Mouse (Mus musculus): Measurements from ENCODE around the gene Catsper3. TPM values are rescaled to one million over a fixed set of nuclear protein-coding genes. Genes with fewer than 3 reads are reported as not detected.
A peak's percentile ranks its signal among the peaks of the same experiment; 100 is the strongest.

The Catsper3 gene
- total and polyA plus RNA-seq, 2 experiments from 2014 or later = 0.19 TPM; not detected in 1

- Histone ChIP-seq H3K4me3 (ENCODE audit: low read depth, low read length) (no peak overlapping the region), H3K9ac (no peak overlapping the region), H3K27ac (ENCODE audit: low read depth, low read length) (no peak overlapping the region), H3K4me2 (ENCODE audit: low read depth) (no peak overlapping the region), H3K36me3 (ENCODE audit: insufficient read depth) (no peaks in the 10 kb centered on the region), H3K4me1 (ENCODE audit: insufficient read depth) (no peaks in the 10 kb centered on the region), H3K9me3 (ENCODE audit: low read length) (no peaks in the 10 kb centered on the region), H3K27me3 (ENCODE audit: insufficient read depth, low read length) (no peaks in the 10 kb centered on the region)
- no peak for ATAC-seq
- TF ChIP-seq CTCF (IDR thresholded peaks at IDR 0.05; ENCODE audit: low read depth) = no peak
- 95% methylated on average over 10 of the region's 10 CpGs for WGBS
- DNase-seq = no peak
Observed at GRCm38 (mm10) chr13:55809707-55810106, 25.3 kb downstream of the Catsper3 start.

GRCm38 (mm10) chr13:55810947-55811346 lies 26.6 kb downstream of the Catsper3 start:
- Histone ChIP-seq H3K4me1 (ENCODE audit: insufficient read depth) (no peaks in the 10 kb centered on the region), H3K27me3 (ENCODE audit: insufficient read depth, low read length) (no peaks in the 10 kb centered on the region), H3K4me3 (ENCODE audit: low read depth, low read length) (no peak overlapping the region), H3K9ac (no peak overlapping the region), H3K36me3 (ENCODE audit: insufficient read depth) (no peaks in the 10 kb centered on the region), H3K9me3 (ENCODE audit: low read length) (no peaks in the 10 kb centered on the region), H3K4me2 (ENCODE audit: low read depth) (no peak overlapping the region), H3K27ac (ENCODE audit: low read depth, low read length) (no peak overlapping the region)
- no peak for ATAC-seq
- DNase-seq = peak; percentile 52
- WGBS = 59% methylated on average over 5 of the region's 5 CpGs
- TF ChIP-seq CTCF (IDR thresholded peaks at IDR 0.05; ENCODE audit: low read depth) = no peak

GRCm38 (mm10) chr13:55813490-55814016 lies 29.2 kb downstream of the Catsper3 start:
- Histone ChIP-seq H3K4me3 (ENCODE audit: low read depth, low read length) (no peak overlapping the region), H3K9me3 (ENCODE audit: low read length) (no peaks in the 10 kb centered on the region), H3K36me3 (ENCODE audit: insufficient read depth) (no peaks in the 10 kb centered on the region), H3K27ac (ENCODE audit: low read depth, low read length) (no peak overlapping the region), H3K27me3 (ENCODE audit: insufficient read depth, low read length) (no peaks in the 10 kb centered on the region), H3K9ac (no peak overlapping the region), H3K4me2 (ENCODE audit: low read depth) (no peak overlapping the region), H3K4me1 (ENCODE audit: insufficient read depth) (no peaks in the 10 kb centered on the region)
- ATAC-seq = no peak
- no peak for DNase-seq
- TF ChIP-seq CTCF (IDR thresholded peaks at IDR 0.05; ENCODE audit: low read depth) = no peak
- 52% methylated on average over 5 of the region's 5 CpGs for WGBS

GRCm38 (mm10) chr13:55814834-55815233 lies 30.5 kb downstream of the Catsper3 start:
- H3K4me1 ChIP-seq (ENCODE audit: insufficient read depth) = no peaks in the 10 kb centered on the region
- H3K36me3 ChIP-seq (ENCODE audit: insufficient read depth) = no peaks in the 10 kb centered on the region
- no peak overlapping the region for H3K9ac ChIP-seq
- TF ChIP-seq CTCF (IDR thresholded peaks at IDR 0.05; ENCODE audit: low read depth) = no peak
- no peak for DNase-seq
- no peaks in the 10 kb centered on the region for H3K27me3 ChIP-seq (ENCODE audit: insufficient read depth, low read length)
- H3K4me2 ChIP-seq (ENCODE audit: low read depth) = no peak overlapping the region
- no peak overlapping the region for H3K4me3 ChIP-seq (ENCODE audit: low read depth, low read length)
- H3K27ac ChIP-seq (ENCODE audit: low read depth, low read length) = no peak overlapping the region
- ATAC-seq = no peak
- 86% methylated on average over 6 of the region's 6 CpGs for WGBS
- H3K9me3 ChIP-seq (ENCODE audit: low read length) = no peaks in the 10 kb centered on the region

- Histone ChIP-seq H3K4me1 (ENCODE audit: insufficient read depth) (no peaks in the 10 kb centered on the region), H3K9ac (no peak overlapping the region), H3K27me3 (ENCODE audit: insufficient read depth, low read length) (peaks cover 45% of the 10 kb centered on the region), H3K4me2 (ENCODE audit: low read depth) (no peak overlapping the region), H3K36me3 (ENCODE audit: insufficient read depth) (no peaks in the 10 kb centered on the region), H3K4me3 (ENCODE audit: low read depth, low read length) (no peak overlapping the region), H3K9me3 (ENCODE audit: low read length) (no peaks in the 10 kb centered on the region), H3K27ac (ENCODE audit: low read depth, low read length) (no peak overlapping the region)
- no peak for TF ChIP-seq CTCF (IDR thresholded peaks at IDR 0.05; ENCODE audit: low read depth)
- DNase-seq (no peak), ATAC-seq (no peak)
- 59% methylated on average over 5 of the region's 5 CpGs for WGBS
Observed at GRCm38 (mm10) chr13:55822499-55822898, 38.1 kb downstream of the Catsper3 start.

GRCm38 (mm10) chr13:55824151-55824945 lies 40.0 kb downstream of the Catsper3 start:
- Histone ChIP-seq H3K27me3 (ENCODE audit: insufficient read depth, low read length) (peaks cover 61% of the 10 kb centered on the region), H3K36me3 (ENCODE audit: insufficient read depth) (no peaks in the 10 kb centered on the region), H3K9me3 (ENCODE audit: low read length) (no peaks in the 10 kb centered on the region), H3K9ac (no peak overlapping the region), H3K4me1 (ENCODE audit: insufficient read depth) (no peaks in the 10 kb centered on the region), H3K4me2 (ENCODE audit: low read depth) (no peak overlapping the region), H3K4me3 (ENCODE audit: low read depth, low read length) (no peak overlapping the region), H3K27ac (ENCODE audit: low read depth, low read length) (no peak overlapping the region)
- 12% methylated on average over 10 of the region's 10 CpGs for WGBS
- ATAC-seq (no peak), DNase-seq (no peak)
- no peak; the same call in 1 of the 2 replicates for TF ChIP-seq CTCF (IDR thresholded peaks at IDR 0.05; ENCODE audit: low read depth)

GRCm38 (mm10) chr13:55825245-55825681 lies 40.9 kb downstream of the Catsper3 start:
- DNase-seq (no peak), ATAC-seq (no peak)
- Histone ChIP-seq H3K27ac (ENCODE audit: low read depth, low read length) (no peak overlapping the region), H3K9ac (no peak overlapping the region), H3K4me1 (ENCODE audit: insufficient read depth) (no peaks in the 10 kb centered on the region), H3K9me3 (ENCODE audit: low read length) (no peaks in the 10 kb centered on the region), H3K27me3 (ENCODE audit: insufficient read depth, low read length) (peaks cover 68% of the 10 kb centered on the region), H3K4me3 (ENCODE audit: low read depth, low read length) (no peak overlapping the region), H3K36me3 (ENCODE audit: insufficient read depth) (no peaks in the 10 kb centered on the region), H3K4me2 (ENCODE audit: low read depth) (no peak overlapping the region)
- WGBS = 5% methylated on average over 32 of the region's 32 CpGs
- no peak for TF ChIP-seq CTCF (IDR thresholded peaks at IDR 0.05; ENCODE audit: low read depth)

All from forebrain, postnatal 0 days (tissue).